Mouse (Mus musculus): ENCODE measurements around the gene Slc44a5. TPM values are rescaled to one million over a fixed set of nuclear protein-coding genes. Genes with fewer than 3 reads are reported as not detected.

Gene Slc44a5
- total RNA-seq, 2 experiments from 2014 or later, result not detected

GRCm38 (mm10) chr3:154290351-154290750 is 317.1 kb downstream of the Slc44a5 start:
- ATAC-seq (ENCODE audit: poor library complexity, severe bottlenecking), result no peak

- ATAC-seq (ENCODE audit: poor library complexity, severe bottlenecking), result no peak
Observed at GRCm38 (mm10) chr3:154292126-154292525, 318.9 kb downstream of the Slc44a5 start.

GRCm38 (mm10) chr3:154293839-154294490 is 320.7 kb downstream of the Slc44a5 start:
- ATAC-seq (ENCODE audit: poor library complexity, severe bottlenecking), result no peak

GRCm38 (mm10) chr3:154294924-154295834 is 321.9 kb downstream of the Slc44a5 start:
- ATAC-seq (ENCODE audit: poor library complexity, severe bottlenecking), result no peak

- ATAC-seq (ENCODE audit: poor library complexity, severe bottlenecking), result no peak
Observed at GRCm38 (mm10) chr3:154297499-154297898, 324.3 kb downstream of the Slc44a5 start.

GRCm38 (mm10) chr3:154298490-154298889 is 325.3 kb downstream of the Slc44a5 start:
- no peak for ATAC-seq (ENCODE audit: poor library complexity, severe bottlenecking)

- ATAC-seq (ENCODE audit: poor library complexity, severe bottlenecking), result no peak
Observed at GRCm38 (mm10) chr3:154300006-154300405, 326.8 kb downstream of the Slc44a5 start.

- no peak for ATAC-seq (ENCODE audit: poor library complexity, severe bottlenecking)
Observed at GRCm38 (mm10) chr3:154301102-154301501, 327.9 kb downstream of the Slc44a5 start.

GRCm38 (mm10) chr3:154305163-154305884 is 332.1 kb downstream of the Slc44a5 start:
- ATAC-seq (ENCODE audit: poor library complexity, severe bottlenecking), result no peak

- ATAC-seq (ENCODE audit: poor library complexity, severe bottlenecking), result 0 out of 2 replicates have a peak, but pooled peaks have one; percentile 47
Observed at GRCm38 (mm10) chr3:154317651-154318248, 344.5 kb downstream of the Slc44a5 start.

Other genes with a start within 250 kb of the Slc44a5 start
- 0.16 and 0.57 TPM in 2 replicates for gene St6galnac3, start 248.3 kb upstream of the Slc44a5 start, total RNA-seq (2015)
- gene St6galnac3, start 248.3 kb upstream of the Slc44a5 start, total RNA-seq (2017), result 0.18 and 1.4 TPM in 2 replicates
- gene Asb17, start 129.2 kb upstream of the Slc44a5 start, total RNA-seq (2015), result 0.54 TPM in 1 of 2 replicates, not detected in the other
- gene Asb17, start 129.2 kb upstream of the Slc44a5 start, total RNA-seq (2017), result not detected in 2 replicates
- gene Msh4, start 67.3 kb upstream of the Slc44a5 start, total RNA-seq (2015), result 0.33 TPM in 1 of 2 replicates, not detected in the other
- gene Msh4, start 67.3 kb upstream of the Slc44a5 start, total RNA-seq (2017), result 0.04 and 0.08 TPM in 2 replicates
- 46.1 and 63.0 TPM in 2 replicates for gene Rabggtb, start 60.4 kb upstream of the Slc44a5 start, total RNA-seq (2015)
- 54.2 and 60.8 TPM in 2 replicates for gene Rabggtb, start 60.4 kb upstream of the Slc44a5 start, total RNA-seq (2017)
- 47.8 and 56.5 TPM in 2 replicates for gene Acadm, start 28.8 kb upstream of the Slc44a5 start, total RNA-seq (2015)
- 166 and 238 TPM in 2 replicates for gene Acadm, start 28.8 kb upstream of the Slc44a5 start, total RNA-seq (2017)